ENCODE assay signal across 29 mouse cellular contexts in genomic region chr2:59711992-59712391, GRCm38 (mm10).
A peak's percentile ranks its signal among the peaks of the same experiment; 100 is the strongest.
DNase-seq lines count a peak whose midpoint lies in the region; ATAC-seq and TF ChIP-seq lines count a peak whose summit lies in the region.
"Had no signal": no experiment of that assay in that cellular context is flagged by ENCODE, and none has a peak within 500 bp of the region (broad histone marks: within the 10 kb centered on the region; RNA-seq: fewer than 3 reads in every experiment).

No protein-coding gene starts in this region.

- no peak for TF ChIP-seq EP300 in heart, adult 2 months (IDR thresholded peaks at IDR 0.05; ENCODE audit: insufficient read depth, low read depth, low read length)
- no peak for TF ChIP-seq EP300 in lung, postnatal 0 days (IDR thresholded peaks at IDR 0.05)

- peaks cover 4% of the 10 kb centered on the region; the same call in 1 of the 2 replicates for H3K36me3 ChIP-seq in heart, embryonic 13.5 days
- H3K36me3 ChIP-seq in heart, adult 2 months (ENCODE audit: control insufficient read depth, insufficient read depth, low read length): peaks cover 11% of the 10 kb centered on the region
- H3K36me3 ChIP-seq in lung, postnatal 0 days (ENCODE audit: insufficient read depth, low read length): no peaks in the 10 kb centered on the region
- H3K36me3 ChIP-seq in embryonic facial prominence, embryonic 15.5 days: no peaks in the 10 kb centered on the region
- H3K36me3 ChIP-seq: hindbrain, embryonic 15.5 days; limb, embryonic 13.5 days; neural tube, embryonic 15.5 days had no signal

- WGBS in heart, embryonic 13.5 days: 66% methylated on average over 8 of the region's 8 CpGs
- WGBS in heart, adult 2 months: 81% methylated on average over 8 of the region's 8 CpGs
- WGBS in lung, postnatal 0 days: 51% methylated on average over 8 of the region's 8 CpGs
- WGBS in embryonic facial prominence, embryonic 15.5 days: 60% methylated on average over 8 of the region's 8 CpGs

- H3K9me3 ChIP-seq in heart, embryonic 13.5 days: no peaks in the 10 kb centered on the region
- H3K9me3 ChIP-seq in lung, postnatal 0 days (ENCODE audit: low read length): no peaks in the 10 kb centered on the region
- H3K9me3 ChIP-seq in embryonic facial prominence, embryonic 15.5 days (replicated peaks): no peaks in the 10 kb centered on the region
- H3K9me3 ChIP-seq: hindbrain, embryonic 15.5 days; limb, embryonic 13.5 days; neural tube, embryonic 15.5 days had no signal

- no peak for TF ChIP-seq POLR2A in heart, adult 2 months (IDR thresholded peaks at IDR 0.05; ENCODE audit: insufficient read depth, low read depth, low read length)

- peaks cover 2% of the 10 kb centered on the region; the same call in 1 of the 2 replicates for H3K79me2 ChIP-seq in heart, adult 2 months (replicated peaks; ENCODE audit: control insufficient read depth, insufficient read depth, low read length)

- H3K4me1 ChIP-seq in heart, embryonic 13.5 days: peaks cover 68% of the 10 kb centered on the region
- peaks cover 13% of the 10 kb centered on the region for H3K4me1 ChIP-seq in heart, adult 2 months (ENCODE audit: control insufficient read depth, insufficient read depth, low read length)
- H3K4me1 ChIP-seq in lung, postnatal 0 days (ENCODE audit: insufficient read depth, low read depth, low read length): peaks cover 6% of the 10 kb centered on the region; the same call in 1 of the 2 replicates
- H3K4me1 ChIP-seq in embryonic facial prominence, embryonic 15.5 days: peaks cover 24% of the 10 kb centered on the region
- H3K4me1 ChIP-seq: hindbrain, embryonic 15.5 days; neural tube, embryonic 15.5 days had no signal

- intact Hi-C loops in heart, adult 2 months (cut with DNase I): no loop called here
- intact Hi-C loops in left cerebral cortex, postnatal 4 days (cut with DNase I): no loop called here

- H3K4me2 ChIP-seq in heart, embryonic 13.5 days: no peak overlapping the region
- H3K4me2 ChIP-seq in lung, postnatal 0 days (replicated peaks; ENCODE audit: low read depth, low read length): no peak overlapping the region
- H3K4me2 ChIP-seq in embryonic facial prominence, embryonic 15.5 days (replicated peaks): no peak overlapping the region
- H3K4me2 ChIP-seq: heart, embryonic 11.5 days; hindbrain, embryonic 15.5 days; limb, embryonic 13.5 days; liver, embryonic 11.5 days; neural tube, embryonic 15.5 days had no signal

- ATAC-seq in heart, embryonic 13.5 days (ENCODE audit: extremely low read depth, insufficient number of reproducible peaks, low FRiP score, low TSS enrichment): no peak
- no peak for ATAC-seq in lung, postnatal 0 days
- ATAC-seq in embryonic facial prominence, embryonic 15.5 days (ENCODE audit: insufficient number of reproducible peaks, low FRiP score, low TSS enrichment, low read depth): peak; percentile 47; the same call in 1 of the 2 replicates
- ATAC-seq: forebrain, embryonic 14.5 days had no signal

- TF ChIP-seq CTCF in heart, adult 2 months (IDR thresholded peaks at IDR 0.05): no peak
- no peak for TF ChIP-seq CTCF in layer of hippocampus, adult 2 months (conservative IDR thresholded peaks at IDR 0.05)
- no peak for TF ChIP-seq CTCF in lung, postnatal 0 days (IDR thresholded peaks at IDR 0.05)

- DNase-seq in heart, adult 2 months: no peak
- DNase-seq in layer of hippocampus, adult 2 months (ENCODE audit: low spot score in 2 of 2): no peak
- no peak for DNase-seq in layer of hippocampus, postnatal 14 days (ENCODE audit: low spot score in 2 of 2)
- DNase-seq in lung, postnatal 0 days (ENCODE audit: low spot score): no peak
- DNase-seq in lung, postnatal 14 days: no peak
- no peak for DNase-seq in left cerebral cortex, postnatal 4 days
- DNase-seq: adrenal gland, postnatal 25 days; B cell, adult 2 months; cerebellum, adult 11-12 months; cerebellum, adult 9-11 months; embryo, embryonic 11 days; gastrocnemius, postnatal 25 days; heart, postnatal 36 days; kidney, adult 8-10 months; kidney, postnatal 4 days; midbrain, embryonic 14.5 days; retina, postnatal 1 day; right cerebral cortex, postnatal 14 days; thymus, postnatal 14 days had no signal

- H3K9ac ChIP-seq in heart, embryonic 13.5 days: 0 out of 2 replicates have a peak overlapping the region, but pooled peaks have one; percentile 21
- no peak overlapping the region for H3K9ac ChIP-seq in heart, adult 2 months (ENCODE audit: low read depth, low read length)
- no peak overlapping the region for H3K9ac ChIP-seq in lung, postnatal 0 days (replicated peaks; ENCODE audit: low read depth)
- no peak overlapping the region for H3K9ac ChIP-seq in embryonic facial prominence, embryonic 15.5 days
- H3K9ac ChIP-seq: hindbrain, embryonic 15.5 days; limb, embryonic 13.5 days; neural tube, embryonic 15.5 days had no signal

- no peaks in the 10 kb centered on the region for H3K27me3 ChIP-seq in heart, embryonic 13.5 days (replicated peaks)
- H3K27me3 ChIP-seq in heart, adult 2 months (ENCODE audit: control insufficient read depth, insufficient read depth, low read length): no peaks in the 10 kb centered on the region
- no peaks in the 10 kb centered on the region for H3K27me3 ChIP-seq in lung, postnatal 0 days (replicated peaks; ENCODE audit: insufficient read depth, low read length)
- H3K27me3 ChIP-seq in embryonic facial prominence, embryonic 15.5 days: no peaks in the 10 kb centered on the region
- H3K27me3 ChIP-seq: hindbrain, embryonic 15.5 days; limb, embryonic 13.5 days; neural tube, embryonic 15.5 days had no signal

- H3K27ac ChIP-seq in heart, embryonic 13.5 days (replicated peaks): peak overlapping the region; percentile 2; the same call in 1 of the 2 replicates
- H3K27ac ChIP-seq in heart, adult 2 months: no peak overlapping the region
- peak overlapping the region; percentile 80 for H3K27ac ChIP-seq in layer of hippocampus, adult 2 months
- peak overlapping the region; percentile 61 for H3K27ac ChIP-seq in lung, postnatal 0 days (ENCODE audit: low read length)
- 0 out of 2 replicates have a peak overlapping the region, but pooled peaks have one; percentile 39 for H3K27ac ChIP-seq in embryonic facial prominence, embryonic 15.5 days (replicated peaks)
- H3K27ac ChIP-seq: kidney, postnatal 0 days; limb, embryonic 13.5 days; macrophage; neural tube, embryonic 15.5 days had no signal

- no peak overlapping the region for H3K4me3 ChIP-seq in heart, embryonic 13.5 days
- no peak overlapping the region for H3K4me3 ChIP-seq in heart, adult 2 months
- no peak overlapping the region for H3K4me3 ChIP-seq in layer of hippocampus, adult 2 months
- H3K4me3 ChIP-seq in lung, postnatal 0 days (ENCODE audit: low read depth, low read length): no peak overlapping the region
- H3K4me3 ChIP-seq in embryonic facial prominence, embryonic 15.5 days (replicated peaks): no peak overlapping the region
- H3K4me3 ChIP-seq: hindbrain, embryonic 15.5 days; limb, embryonic 13.5 days; neural tube, embryonic 15.5 days had no signal
